Mouse (Mus musculus): ENCODE results near the gene Prrg2.
"Not testable (repeated sequence)": the region's sequence is repeated elsewhere in the genome, so short reads cannot be mapped to it uniquely, and the experiment has no call there.

Gene Prrg2

DNA sequence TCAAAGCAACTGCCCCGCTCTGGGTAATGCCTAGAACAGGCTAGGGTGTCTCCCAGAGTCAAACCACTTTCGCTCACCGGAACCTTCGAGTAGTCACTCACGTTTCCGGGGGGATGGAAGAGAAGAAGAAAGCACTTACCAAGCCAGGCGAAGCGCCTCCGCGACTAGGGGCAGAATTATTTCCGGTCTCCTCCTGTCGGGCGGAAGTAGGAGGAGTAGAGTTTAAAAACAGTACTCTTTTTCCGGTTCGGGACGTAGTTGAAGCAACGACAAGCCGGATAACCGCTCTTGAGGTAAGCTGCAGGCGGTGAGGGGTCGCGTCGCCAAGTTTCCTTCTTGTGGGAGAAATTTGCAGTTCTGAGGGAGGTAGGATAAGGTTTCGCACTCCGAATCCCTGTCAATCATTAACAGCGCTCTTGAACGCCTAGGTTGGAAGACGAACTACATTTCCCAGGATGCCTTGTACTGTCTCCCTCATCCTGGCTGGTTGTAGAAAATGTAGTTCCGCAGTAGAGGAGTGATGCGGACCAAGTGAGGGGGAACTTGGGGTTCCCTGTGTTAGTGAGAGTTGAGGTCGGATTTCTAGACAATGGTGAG, at the start of gene Prrg2, which contains the start of gene Nosip:
Gene Prrg2 (minus strand): TSS at position 439 of the 597 bp plus-strand sequence.
Gene Nosip (plus strand): TSS at position 191 of the 597 bp plus-strand sequence.
- peak; percentile 99 for DNase-seq (ENCODE audit: low read depth, low spot score)

DNA sequence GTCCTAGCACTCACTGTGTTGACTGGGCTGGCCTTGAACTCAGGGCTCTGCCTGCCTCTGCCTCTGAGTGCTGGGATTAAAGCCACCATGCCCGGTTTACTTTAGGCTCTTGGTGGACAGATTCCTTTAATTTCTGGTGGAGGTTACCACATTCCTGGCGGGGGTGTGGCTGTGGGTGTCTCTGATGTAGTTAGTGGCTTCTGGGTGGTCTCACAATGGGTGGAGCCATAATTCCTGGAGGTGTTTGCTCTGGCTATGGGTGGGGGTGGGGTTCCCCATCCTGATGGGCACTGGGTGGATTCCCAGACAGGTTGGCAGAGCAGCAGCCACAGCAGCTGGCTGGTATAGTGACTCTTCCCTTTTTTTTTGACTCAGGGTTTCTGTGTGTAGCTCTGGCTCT, 49.5 kb upstream of the Prrg2 start:
- DNase-seq (ENCODE audit: low read depth, low spot score): no peak

- not testable (repeated sequence) for DNase-seq (ENCODE audit: low read depth, low spot score)
Measured at GRCm38 (mm10) chr7:45110089-45110488, 47.6 kb upstream of the Prrg2 start.

- no peak for DNase-seq (ENCODE audit: low read depth, low spot score)
Measured at GRCm38 (mm10) chr7:45107052-45107645, 44.7 kb upstream of the Prrg2 start.

DNA sequence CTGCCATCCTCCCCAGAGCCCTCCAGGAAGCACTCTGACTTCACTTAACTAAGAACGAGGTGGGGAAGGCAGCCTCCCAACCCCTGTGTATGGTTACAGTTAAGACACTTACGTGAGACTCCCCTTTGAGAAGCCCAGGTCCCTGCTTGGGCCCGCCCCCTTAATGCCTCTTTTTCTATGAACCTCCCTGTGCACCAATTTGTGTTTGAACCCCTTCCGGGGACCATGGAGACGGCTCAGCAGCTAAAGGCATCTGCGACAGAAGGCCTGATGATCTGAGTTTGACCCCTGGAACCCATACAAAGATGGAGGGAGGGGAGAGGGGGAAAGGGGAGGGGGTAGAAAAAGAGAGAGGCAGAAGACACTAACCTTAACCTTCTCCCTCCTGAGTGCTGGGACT, 44.0 kb upstream of the Prrg2 start:
- no peak for DNase-seq (ENCODE audit: low read depth, low spot score)

DNA sequence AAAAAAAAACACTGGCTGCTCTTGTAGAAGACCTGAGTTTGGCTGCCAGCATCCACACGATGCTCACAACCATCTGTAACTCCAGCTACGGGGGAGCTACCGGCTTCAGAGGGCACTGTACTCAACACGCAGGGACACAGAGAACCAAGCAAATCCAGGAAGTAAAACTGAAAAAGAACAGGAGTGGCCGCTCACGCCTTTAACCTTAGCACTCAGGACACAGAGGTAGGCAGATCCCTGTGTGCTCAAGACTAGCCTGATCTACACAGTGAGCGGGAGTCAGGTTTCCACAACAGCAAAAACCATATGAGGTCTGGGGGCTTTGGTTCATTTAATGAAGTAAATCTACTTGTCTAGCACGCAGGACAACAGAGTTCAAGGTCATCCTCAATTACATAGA, 43.0 kb upstream of the Prrg2 start:
- DNase-seq (ENCODE audit: low read depth, low spot score): no peak

GRCm38 (mm10) chr7:45104941-45105340, 42.5 kb upstream of the Prrg2 start:
- DNase-seq (ENCODE audit: low read depth, low spot score): no peak

GRCm38 (mm10) chr7:45103652-45104180, 41.2 kb upstream of the Prrg2 start, which contains the start of gene Fcgrt:
Gene Fcgrt (minus strand): TSS chr7:45103851.
- peak; percentile 44 for DNase-seq (ENCODE audit: low read depth, low spot score)

GRCm38 (mm10) chr7:45102940-45103585, 40.6 kb upstream of the Prrg2 start:
- DNase-seq (ENCODE audit: low read depth, low spot score): no peak

- DNase-seq (ENCODE audit: low read depth, low spot score): no peak
Measured at GRCm38 (mm10) chr7:45102441-45102840, 40.0 kb upstream of the Prrg2 start.

DNA sequence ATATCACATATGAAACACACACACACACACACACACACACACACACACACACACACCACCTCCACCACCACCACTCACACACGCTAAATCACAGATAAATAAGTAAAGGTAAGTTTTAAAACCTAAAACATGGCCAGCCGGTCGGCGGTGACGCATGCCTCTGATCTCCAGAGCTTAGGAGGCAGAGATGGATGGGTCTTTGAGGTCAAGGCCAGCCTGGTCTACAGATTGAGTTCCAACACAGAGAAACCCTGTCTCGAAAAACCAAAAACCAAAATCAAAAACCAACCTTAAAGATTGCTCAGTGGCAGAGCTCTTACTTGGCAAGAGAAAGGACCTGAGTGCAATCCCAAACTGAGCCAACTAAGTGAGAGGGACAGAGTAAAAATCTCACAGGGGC, 37.6 kb upstream of the Prrg2 start:
- no peak for DNase-seq (ENCODE audit: low read depth, low spot score)

- DNase-seq (ENCODE audit: low read depth, low spot score): no peak
Measured at GRCm38 (mm10) chr7:45098541-45099240, 36.2 kb upstream of the Prrg2 start.

DNA sequence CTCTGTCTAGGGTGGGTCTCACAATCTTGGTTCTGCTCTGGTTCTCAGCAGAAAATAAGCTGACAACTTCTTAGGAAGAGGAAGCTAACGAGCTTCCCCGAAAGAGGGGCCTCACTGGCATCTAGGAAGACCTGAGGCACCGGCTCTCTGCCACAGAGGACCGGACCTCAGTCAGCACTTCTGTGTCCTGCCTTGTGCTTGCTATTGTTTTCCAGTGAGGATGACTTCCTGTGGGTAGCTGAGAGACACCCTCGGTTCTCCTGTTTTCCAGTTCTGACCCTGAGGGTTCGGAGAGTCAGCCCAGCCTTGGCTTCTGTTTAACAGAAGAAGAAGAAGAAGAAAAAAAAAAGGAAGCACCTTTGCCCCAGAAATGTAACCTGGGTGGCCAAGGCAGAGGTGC, 35.0 kb upstream of the Prrg2 start:
- DNase-seq (ENCODE audit: low read depth, low spot score): no peak

DNA sequence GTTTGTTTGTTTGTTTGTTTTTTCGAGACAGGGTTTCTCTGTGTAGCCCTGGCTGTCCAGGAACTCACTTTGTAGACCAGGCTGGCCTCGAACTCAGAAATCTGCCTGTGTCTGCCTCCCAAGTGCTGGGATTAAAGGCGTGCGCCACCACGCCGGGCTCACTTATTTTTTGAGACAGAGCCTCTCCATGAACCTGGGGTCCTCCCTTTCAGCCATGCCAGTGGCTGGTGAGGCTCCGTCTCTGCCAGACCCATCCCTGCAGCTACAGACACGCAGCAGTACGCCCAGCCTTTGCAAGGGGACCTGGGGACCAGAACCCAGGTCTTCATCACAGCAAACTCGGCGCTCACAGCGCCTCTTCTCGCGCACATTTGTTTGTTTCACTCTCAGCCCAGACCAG, 33.5 kb upstream of the Prrg2 start:
- DNase-seq (ENCODE audit: low read depth, low spot score): not testable (repeated sequence)

DNA sequence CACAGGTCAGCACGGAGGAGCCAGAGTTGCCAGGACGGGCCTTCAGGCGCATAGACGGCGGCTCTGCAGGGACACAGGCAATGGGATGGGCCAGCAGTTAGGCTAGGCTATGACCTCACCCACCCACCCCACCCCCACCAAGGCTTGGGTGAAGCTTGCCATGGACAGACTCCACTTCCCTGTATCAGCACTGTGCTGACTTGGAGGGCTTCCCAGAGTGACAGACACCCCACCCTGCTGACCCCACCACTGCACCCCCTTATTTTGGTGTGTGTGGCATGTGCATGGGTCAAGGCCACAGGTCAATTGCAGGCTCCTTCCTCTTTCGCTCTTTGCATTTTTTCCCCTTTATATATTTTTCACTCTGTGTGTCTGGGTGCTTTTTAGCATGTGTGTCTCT, 32.9 kb upstream of the Prrg2 start:
- DNase-seq (ENCODE audit: low read depth, low spot score): no peak

GRCm38 (mm10) chr7:45094121-45094520, 31.6 kb upstream of the Prrg2 start:
- no peak for DNase-seq (ENCODE audit: low read depth, low spot score)

DNA sequence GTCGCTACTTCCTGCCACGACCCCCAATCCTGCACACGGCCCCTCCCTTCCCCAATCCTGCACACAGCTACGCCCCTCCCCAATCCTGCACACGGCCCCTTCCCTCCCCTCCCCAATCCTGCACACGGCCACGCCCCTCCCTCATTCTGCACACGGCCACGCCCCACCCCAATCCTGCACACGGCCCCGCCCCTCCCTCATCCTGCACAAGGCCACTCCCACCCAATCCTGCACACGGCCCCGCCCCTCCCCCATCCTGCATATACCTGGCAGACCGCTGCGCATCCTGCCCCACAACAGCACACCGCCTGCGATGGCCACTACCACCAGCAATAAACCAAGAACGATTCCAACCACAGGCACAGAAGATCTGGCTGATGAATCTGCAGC, 31.0 kb upstream of the Prrg2 start:
- no peak for DNase-seq (ENCODE audit: low read depth, low spot score)

DNA sequence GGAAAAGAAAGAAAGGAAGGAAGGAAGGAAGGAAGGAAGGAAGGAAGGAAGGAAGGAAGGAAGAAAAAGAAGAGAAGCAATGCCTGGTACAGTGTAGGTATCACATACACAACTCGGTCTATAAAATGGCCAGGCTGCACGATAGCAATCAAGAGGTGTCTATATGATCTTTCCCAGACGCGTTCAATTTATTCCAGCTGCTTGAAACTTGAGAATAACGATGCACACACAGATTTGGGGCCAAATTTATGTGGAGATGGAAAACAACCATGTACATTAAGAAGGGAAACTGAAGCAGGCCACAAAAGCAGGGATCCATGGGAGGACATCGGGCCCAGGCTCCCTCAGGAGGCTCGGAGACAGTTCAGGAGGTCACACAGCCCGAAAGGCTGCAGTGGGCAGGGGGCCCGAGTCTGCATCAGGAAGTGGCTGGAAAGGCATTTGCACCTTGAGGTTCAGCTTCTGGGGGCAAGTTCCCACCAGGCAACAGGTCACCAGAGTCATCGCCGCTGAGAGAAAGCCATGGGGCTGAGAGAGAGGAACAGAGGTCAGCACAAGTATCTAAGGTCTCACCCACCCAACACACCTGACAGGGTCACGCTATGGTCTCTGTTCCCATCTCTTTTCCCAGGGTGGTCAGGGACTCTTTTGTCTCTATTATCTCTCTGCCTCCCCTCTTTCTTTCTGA, 30.5 kb upstream of the Prrg2 start:
- DNase-seq (ENCODE audit: low read depth, low spot score): no peak

DNA sequence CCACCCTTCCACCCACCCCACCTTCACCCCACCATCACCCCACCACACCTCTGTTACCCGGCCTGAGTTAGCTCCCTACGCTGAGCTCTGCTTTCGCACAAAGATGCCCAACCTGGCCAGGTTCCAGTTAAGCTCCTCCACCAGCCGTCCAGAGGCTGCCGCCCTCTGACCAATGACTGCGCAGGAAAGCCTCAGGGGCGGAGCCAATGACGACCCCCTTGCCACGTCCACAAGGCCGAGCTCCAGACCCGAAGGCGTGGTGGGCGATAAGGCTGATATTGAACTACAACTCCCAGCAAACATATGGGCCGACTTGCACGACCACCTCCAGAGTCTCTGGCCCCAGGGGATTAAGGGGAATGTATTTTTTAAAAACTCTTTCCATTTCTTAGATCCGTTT, 29.6 kb upstream of the Prrg2 start, which contains the start of gene Rcn3:
Gene Rcn3 (minus strand): TSS at position 174 of the 400 bp plus-strand sequence.
- no peak for DNase-seq (ENCODE audit: low read depth, low spot score)

- no peak for DNase-seq (ENCODE audit: low read depth, low spot score)
Measured at GRCm38 (mm10) chr7:45091001-45091990, 28.8 kb upstream of the Prrg2 start.

Measured in telencephalon, adult 2 months (tissue).